Mouse (Mus musculus) bone marrow macrophage, adult 2 months (primary cell): Measurements from ENCODE around the gene Gramd1a.

Experiments
- CTCF ChIP-seq: IDR thresholded peaks from 2 replicates; pipeline ENCODE4 v1.5.1; 2012; ENCODE audit warnings: low read depth, mild to moderate bottlenecking, low read length, moderate library complexity
- POLR2A ChIP-seq: IDR thresholded peaks from 2 replicates; pipeline ENCODE4 v1.6.1; 2012; ENCODE audit warnings: mild to moderate bottlenecking, low read depth, low read length, borderline replicate concordance

GRCm38 (mm10) chr7:31184711-31185110, 29.0 kb upstream of the Gramd1a start:
- TF ChIP-seq CTCF (no peak), POLR2A (no peak)
